Comparison of ENCODE assay signal across 20 mouse cellular contexts in genomic region chr9:119053964-119054576, GRCm38 (mm10). TPM values are rescaled to one million over a fixed set of nuclear protein-coding genes. Genes with fewer than 3 reads are reported as not detected.
DNase-seq lines count a peak whose midpoint lies in the region; ATAC-seq and TF ChIP-seq lines count a peak whose summit lies in the region.
"Had no signal": no experiment of that assay in that cellular context is flagged by ENCODE, and none has a peak within 500 bp of the region (broad histone marks: within the 10 kb centered on the region; RNA-seq: fewer than 3 reads in every experiment).

No protein-coding gene starts in this region.

- no peak for TF ChIP-seq CTCF in layer of hippocampus, adult 2 months (conservative IDR thresholded peaks at IDR 0.05)

- H3K4me1 ChIP-seq in lung, embryonic 16.5 days (replicated peaks; ENCODE audit: control insufficient read depth, insufficient read depth, low read length), result peaks cover 19% of the 10 kb centered on the region
- peaks cover 33% of the 10 kb centered on the region for H3K4me1 ChIP-seq in limb, embryonic 15.5 days

- H3K9ac ChIP-seq in lung, embryonic 16.5 days (ENCODE audit: low read length), result no peak overlapping the region
- no peak overlapping the region for H3K9ac ChIP-seq in limb, embryonic 15.5 days
- H3K9ac ChIP-seq: liver, embryonic 14.5 days had no signal

- WGBS in lung, embryonic 16.5 days, result 49% methylated on average over 9 of the region's 9 CpGs
- WGBS in limb, embryonic 15.5 days, result 78% methylated on average over 9 of the region's 9 CpGs

- no peaks in the 10 kb centered on the region for H3K36me3 ChIP-seq in lung, embryonic 16.5 days (ENCODE audit: control insufficient read depth, insufficient read depth, low read length)
- H3K36me3 ChIP-seq in limb, embryonic 15.5 days, result no peaks in the 10 kb centered on the region

- ATAC-seq in frontal cortex, adult (ENCODE audit: low TSS enrichment), result peak; percentile 62
- peak; percentile 22; the same call in 1 of the 2 replicates for ATAC-seq in lung, embryonic 16.5 days (ENCODE audit: low read depth)
- ATAC-seq in limb, embryonic 15.5 days (ENCODE audit: insufficient number of reproducible peaks, low FRiP score, low TSS enrichment, low read depth), result no peak
- ATAC-seq: forebrain, embryonic 14.5 days; midbrain, embryonic 16.5 days had no signal

- H3K27ac ChIP-seq in lung, embryonic 16.5 days (ENCODE audit: low read length), result 0 out of 2 replicates have a peak overlapping the region, but pooled peaks have one; percentile 16
- H3K27ac ChIP-seq in limb, embryonic 15.5 days, result no peak overlapping the region
- no peak overlapping the region for H3K27ac ChIP-seq in layer of hippocampus, adult 2 months
- H3K27ac ChIP-seq: liver, embryonic 14.5 days had no signal

- DNase-seq in frontal cortex, postnatal 36 days (ENCODE audit: low spot score in 2 of 2), result no peak
- no peak for DNase-seq in lung, postnatal 4 days
- no peak for DNase-seq in layer of hippocampus, adult 8-10 months (ENCODE audit: low spot score in 2 of 2)
- DNase-seq in layer of hippocampus, adult 2 months (ENCODE audit: low spot score in 2 of 2), result no peak
- no peak for DNase-seq in urinary bladder, postnatal 4 days (ENCODE audit: low spot score in 2 of 2)
- DNase-seq: adrenal gland, adult 2 months; cerebellum, adult 11 months; cerebellum, postnatal 25 days; layer of hippocampus, postnatal 36 days; retina, postnatal 1 day; right cerebral cortex, postnatal 4 days had no signal

- peak overlapping the region; percentile 67; the same call in 1 of the 2 replicates for H3K4me2 ChIP-seq in lung, embryonic 16.5 days (ENCODE audit: low read depth, low read length)
- peak overlapping the region; percentile 81 for H3K4me2 ChIP-seq in limb, embryonic 15.5 days

- H3K9me3 ChIP-seq in lung, embryonic 16.5 days (ENCODE audit: control insufficient read depth, low read length), result no peaks in the 10 kb centered on the region
- H3K9me3 ChIP-seq in limb, embryonic 15.5 days, result no peaks in the 10 kb centered on the region
- H3K9me3 ChIP-seq: megakaryocyte, embryonic 14.5 days had no signal

- no peak overlapping the region for H3K4me3 ChIP-seq in lung, embryonic 16.5 days (ENCODE audit: low read length)
- no peak overlapping the region for H3K4me3 ChIP-seq in limb, embryonic 15.5 days
- H3K4me3 ChIP-seq in layer of hippocampus, adult 2 months, result no peak overlapping the region
- H3K4me3 ChIP-seq: erythroblast, embryonic 14.5 days; megakaryocyte, embryonic 14.5 days had no signal

- H3K27me3 ChIP-seq in lung, embryonic 16.5 days (ENCODE audit: control insufficient read depth, insufficient read depth, low read depth, low read length), result no peaks in the 10 kb centered on the region
- no peaks in the 10 kb centered on the region for H3K27me3 ChIP-seq in limb, embryonic 15.5 days

RNA-seq across cellular contexts. Expression of gene Vill, which starts 1.5 kb away (rescaled TPM):
- 34.9 and 38.2 TPM in 2 replicates for polyA plus RNA-seq in lung, embryonic 16.5 days (2015; fragmentation: Nextera tagmentation; extraction: Ambion mirVana)
- polyA plus RNA-seq in limb, embryonic 15.5 days (2015; fragmentation: Nextera tagmentation; extraction: Ambion mirVana), result 19.0 and 19.7 TPM in 2 replicates
- 1 to 10 TPM in 3 of 4 experiments, under 1 TPM in 1; 0.99 to 4.4 (median 3.1) TPM for total RNA-seq in layer of hippocampus, adult 8-10 months (2022)
- total RNA-seq in layer of hippocampus, adult 2 months (2021), result under 1 TPM; 0.54 to 0.71 TPM
- polyA plus RNA-seq: erythroblast, embryonic 14.5 days had no signal

RNA-seq across cellular contexts. Expression of gene Plcd1, which starts 39.2 kb away (rescaled TPM):
- 17.2 and 18.6 TPM in 2 replicates for polyA plus RNA-seq in lung, embryonic 16.5 days (2015; fragmentation: Nextera tagmentation; extraction: Ambion mirVana)
- polyA plus RNA-seq in limb, embryonic 15.5 days (2015; fragmentation: Nextera tagmentation; extraction: Ambion mirVana), result 55.5 and 57.7 TPM in 2 replicates
- 10 to 100 TPM in 3 of 4 experiments, 1 to 10 TPM in 1; 9.7 to 13.7 (median 12.2) TPM for total RNA-seq in layer of hippocampus, adult 8-10 months (2022)
- total RNA-seq in layer of hippocampus, adult 2 months (2021), result 10 to 100 TPM; 10.7 to 11.7 TPM

RNA-seq across cellular contexts. Expression of gene Dlec1, which starts 48.2 kb away (rescaled TPM):
- polyA plus RNA-seq in lung, embryonic 16.5 days (2015; fragmentation: Nextera tagmentation; extraction: Ambion mirVana), result 2.1 and 2.4 TPM in 2 replicates
- polyA plus RNA-seq in limb, embryonic 15.5 days (2015; fragmentation: Nextera tagmentation; extraction: Ambion mirVana), result 0.38 and 0.46 TPM in 2 replicates
- total RNA-seq in layer of hippocampus, adult 8-10 months (2022), result 10 to 100 TPM in 1 of 4 experiments, 1 to 10 TPM in 3; 2.9 to 10.3 (median 3.9) TPM
- 1 to 10 TPM; 3.0 to 3.3 TPM for total RNA-seq in layer of hippocampus, adult 2 months (2021)
- total RNA-seq: gastrocnemius, adult 8-10 months had no signal
- polyA plus RNA-seq: erythroblast, embryonic 14.5 days had no signal
